Mouse (Mus musculus) ES-Bruce4 (cell line): ENCODE results near the gene Pttg1. TPM values are rescaled to one million over a fixed set of nuclear protein-coding genes. Genes with fewer than 3 reads are reported as not detected.

Experiments used
- H3K27ac ChIP-seq: 2 replicates; pipeline ENCODE4 v1.5.1; 2012; ENCODE audit warnings: low read length, inconsistent platforms; ENCODE audit not compliant: insufficient read depth
- H3K27me3 ChIP-seq: 2 replicates; pipeline ENCODE4 v1.6.1; 2012; ENCODE audit warnings: mild to moderate bottlenecking, low read length, inconsistent platforms; ENCODE audit not compliant: control insufficient read depth, poor library complexity, insufficient read depth, severe bottlenecking
- H3K36me3 ChIP-seq: 2 replicates; pipeline ENCODE4 v1.6.1; 2012; ENCODE audit warnings: inconsistent platforms, mild to moderate bottlenecking, low read length, moderate library complexity; ENCODE audit not compliant: control insufficient read depth, poor library complexity, insufficient read depth, severe bottlenecking
- H3K4me1 ChIP-seq: one replicate; pipeline ENCODE4 v1.8.1; 2011; ENCODE audit warnings: low read length; ENCODE audit not compliant: control insufficient read depth, insufficient read depth
- H3K4me3 ChIP-seq: 2 replicates; pipeline ENCODE4 v1.5.1; 2011; ENCODE audit warnings: low read depth, mild to moderate bottlenecking, low read length
- H3K9ac ChIP-seq: 2 replicates; pipeline ENCODE4 v1.6.1; 2012; ENCODE audit warnings: low read depth, mild to moderate bottlenecking, inconsistent platforms; ENCODE audit not compliant: poor library complexity, severe bottlenecking
- H3K9me3 ChIP-seq: replicated peaks from 2 replicates; pipeline ENCODE4 v1.6.1; 2012; ENCODE audit warnings: mild to moderate bottlenecking, low read length, inconsistent platforms; ENCODE audit not compliant: control insufficient read depth, poor library complexity, insufficient read depth, severe bottlenecking
- CTCF ChIP-seq: IDR thresholded peaks from one replicate; pipeline ENCODE4 v1.8.1; 2011; ENCODE audit warnings: low read depth, low read length
- EP300 ChIP-seq: IDR thresholded peaks from 2 replicates; pipeline ENCODE4 v1.6.1; 2011; ENCODE audit warnings: low read depth, low read length; ENCODE audit not compliant: insufficient read depth
- POLR2A ChIP-seq: IDR thresholded peaks from one replicate; pipeline ENCODE4 v1.8.1; 2011; ENCODE audit warnings: low read length; ENCODE audit not compliant: insufficient read depth
- polyA plus RNA-seq: library from polyadenylated mRNA; stranded (reverse); fragments of >200 nt; gene quantifications from 2 replicates; pipeline ENCODE4 v1.2.4, GENCODE M21; 2011; ENCODE audit warnings: low read depth; ENCODE audit not compliant: missing spikeins, insufficient read depth, insufficient read length

Pttg1 gene
- polyA plus RNA-seq, 1 experiment: 202 TPM

- H3K27ac ChIP-seq: no peak overlapping the region
- H3K9ac ChIP-seq: no peak overlapping the region
- no peaks in the 10 kb centered on the region for H3K4me1 ChIP-seq
- no peaks in the 10 kb centered on the region for H3K27me3 ChIP-seq
- no peak overlapping the region for H3K4me3 ChIP-seq
- TF ChIP-seq CTCF (no peak), EP300 (no peak), POLR2A (no peak)
- no peaks in the 10 kb centered on the region for H3K36me3 ChIP-seq
- H3K9me3 ChIP-seq: no peaks in the 10 kb centered on the region
Measured at GRCm38 (mm10) chr11:43373367-43373766, 52.7 kb downstream of the Pttg1 start.

DNA sequence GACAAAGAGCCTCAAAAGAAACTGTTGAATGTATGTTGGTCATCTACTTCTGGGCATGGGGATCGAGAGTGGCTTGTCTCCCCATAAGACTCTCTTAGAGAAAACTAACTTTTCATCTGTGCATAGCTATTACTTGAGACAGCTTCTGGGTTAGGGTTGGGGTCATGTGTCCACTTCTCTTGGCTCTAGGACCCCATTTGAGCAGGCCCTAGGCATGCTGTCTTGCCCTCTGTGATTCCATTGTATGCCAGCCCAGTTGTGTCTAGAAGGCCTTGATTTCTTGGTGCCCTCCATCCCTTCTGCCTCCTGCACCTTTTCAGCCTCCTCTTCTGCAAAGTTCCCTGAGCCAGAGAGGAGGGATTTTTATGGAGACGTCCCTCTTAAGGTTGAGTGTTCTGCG is 54.2 kb downstream of the Pttg1 start:
- no peak for TF ChIP-seq CTCF
- TF ChIP-seq EP300: no peak

More for the DNA sequence above, 54.2 kb downstream of the Pttg1 start:
- no peaks in the 10 kb centered on the region for H3K4me1 ChIP-seq
- no peaks in the 10 kb centered on the region for H3K36me3 ChIP-seq
- no peaks in the 10 kb centered on the region for H3K9me3 ChIP-seq
- H3K27me3 ChIP-seq: no peaks in the 10 kb centered on the region
- H3K27ac ChIP-seq: no peak overlapping the region
- H3K4me3 ChIP-seq: no peak overlapping the region
- no peak overlapping the region for H3K9ac ChIP-seq

Other genes with a start within 250 kb of the Pttg1 start
- gene Slu7, start 7.5 kb upstream of the Pttg1 start, polyA plus RNA-seq: 50.7 and 51.1 TPM in 2 replicates
- gene C1qtnf2, start 48.0 kb upstream of the Pttg1 start, polyA plus RNA-seq: not detected in 2 replicates
- gene Ccnjl, start 102.5 kb upstream of the Pttg1 start, polyA plus RNA-seq: 3.8 and 4.9 TPM in 2 replicates
- 0.99 and 1.2 TPM in 2 replicates for gene 4933415A04Rik, start 160.8 kb upstream of the Pttg1 start, polyA plus RNA-seq
- not detected in 2 replicates for gene Fabp6, start 175.3 kb upstream of the Pttg1 start, polyA plus RNA-seq